Mouse (Mus musculus) cortical plate, adult 2 months (tissue): ENCODE results near the gene Smtn.

ENCODE experiments used
- CTCF ChIP-seq: fragments of 200-500 bp; IDR thresholded peaks from 2 replicates; pipeline ENCODE4 v1.5.1; 2011; ENCODE audit warnings: mild to moderate bottlenecking, control low read depth, low read length; ENCODE audit not compliant: insufficient read depth; ENCODE audit errors: extremely low read depth
- POLR2A ChIP-seq: fragments of 200-500 bp; IDR thresholded peaks from 2 replicates; pipeline ENCODE4 v1.6.1; 2011; ENCODE audit warnings: mild to moderate bottlenecking, low read length, control low read depth; ENCODE audit not compliant: insufficient read depth; ENCODE audit errors: extremely low read depth

DNA sequence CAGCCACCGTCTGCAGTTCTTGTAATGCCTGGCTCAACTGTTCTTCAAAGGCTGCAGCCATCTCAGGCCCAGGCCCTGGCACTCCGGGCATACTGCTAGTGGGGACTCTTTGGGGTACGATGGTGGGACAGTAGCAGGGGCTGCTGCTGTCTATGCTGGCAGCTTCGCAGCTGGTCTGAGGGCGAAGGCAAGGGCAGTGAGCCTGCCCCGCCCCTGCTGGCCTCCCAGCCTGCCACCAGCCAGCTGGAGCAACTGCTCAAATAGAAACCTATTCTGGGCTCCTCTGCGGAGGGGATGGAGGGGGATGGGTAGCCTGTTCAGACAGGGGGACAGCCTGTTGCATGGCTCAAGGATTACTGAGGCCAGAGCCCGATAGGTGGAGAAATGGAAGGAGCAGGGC, 12.6 kb downstream of the Smtn start:
- TF ChIP-seq POLR2A (no peak), CTCF (no peak)
